Mouse (Mus musculus): ENCODE measurements around the gene E130114P18Rik. TPM values are rescaled to one million over a fixed set of nuclear protein-coding genes. Genes with fewer than 3 reads are reported as not detected.

E130114P18Rik gene
- total and polyA plus RNA-seq, 3 experiments = 0.11 TPM; not detected in 2

GRCm38 (mm10) chr4:97821556-97822251 lies 43.8 kb upstream of the E130114P18Rik start:
- no peaks in the 10 kb centered on the region for H3K4me1 ChIP-seq (ENCODE audit: insufficient read depth, low read depth, low read length)
- H3K4me3 ChIP-seq (ENCODE audit: low read depth, low read length) = no peak overlapping the region
- TF ChIP-seq GATA1 (IDR thresholded peaks at IDR 0.05; ENCODE audit: borderline replicate concordance, low read length) (no peak), CTCF (IDR thresholded peaks at IDR 0.05; ENCODE audit: low read depth, low read length) (no peak), POLR2AphosphoS5 (IDR thresholded peaks at IDR 0.05; ENCODE audit: insufficient replicate concordance, low read depth, low read length) (no peak), TAL1 (conservative IDR thresholded peaks at IDR 0.05; ENCODE audit: low read depth, low read length) (no peak), GATA2 (IDR thresholded peaks at IDR 0.05; ENCODE audit: borderline replicate concordance, low read depth, low read length) (no peak)
- DNase-seq (ENCODE audit: low spot score) = no peak
- ATAC-seq (ENCODE audit: extremely low read depth, insufficient number of reproducible peaks, low FRiP score, poor library complexity, severe bottlenecking) = no peak
- H3K9me3 ChIP-seq (replicated peaks) = peaks cover 6% of the 10 kb centered on the region; the same call in 1 of the 2 replicates
- peaks cover 3% of the 10 kb centered on the region for H3K36me3 ChIP-seq (replicated peaks)
- no peaks in the 10 kb centered on the region for H3K27me3 ChIP-seq (ENCODE audit: insufficient read depth, low read length)

- Histone ChIP-seq H3K4me1 (ENCODE audit: insufficient read depth, low read depth, low read length) (no peaks in the 10 kb centered on the region), H3K9me3 (replicated peaks) (peaks cover 6% of the 10 kb centered on the region; the same call in 1 of the 2 replicates), H3K27me3 (ENCODE audit: insufficient read depth, low read length) (no peaks in the 10 kb centered on the region), H3K36me3 (replicated peaks) (peaks cover 3% of the 10 kb centered on the region), H3K4me3 (ENCODE audit: low read depth, low read length) (no peak overlapping the region)
- DNase-seq (ENCODE audit: low spot score) (no peak), ATAC-seq (ENCODE audit: extremely low read depth, insufficient number of reproducible peaks, low FRiP score, poor library complexity, severe bottlenecking) (no peak)
- TF ChIP-seq POLR2AphosphoS5 (IDR thresholded peaks at IDR 0.05; ENCODE audit: insufficient replicate concordance, low read depth, low read length) = no peak
- TF ChIP-seq CTCF (IDR thresholded peaks at IDR 0.05; ENCODE audit: low read depth, low read length) = no peak
- no peak for TF ChIP-seq GATA2 (IDR thresholded peaks at IDR 0.05; ENCODE audit: borderline replicate concordance, low read depth, low read length)
- TF ChIP-seq GATA1 (IDR thresholded peaks at IDR 0.05; ENCODE audit: borderline replicate concordance, low read length) = no peak
- no peak for TF ChIP-seq TAL1 (conservative IDR thresholded peaks at IDR 0.05; ENCODE audit: low read depth, low read length)
These were observed 42.8 kb upstream of the E130114P18Rik start for GRCm38 (mm10) chr4:97820474-97821259.

GRCm38 (mm10) chr4:97819101-97819500 lies 41.2 kb upstream of the E130114P18Rik start:
- Histone ChIP-seq H3K27me3 (ENCODE audit: insufficient read depth, low read length) (no peaks in the 10 kb centered on the region), H3K36me3 (replicated peaks) (peaks cover 3% of the 10 kb centered on the region), H3K9me3 (replicated peaks) (peaks cover 6% of the 10 kb centered on the region; the same call in 1 of the 2 replicates), H3K4me1 (ENCODE audit: insufficient read depth, low read depth, low read length) (no peaks in the 10 kb centered on the region), H3K4me3 (ENCODE audit: low read depth, low read length) (no peak overlapping the region)
- ATAC-seq (ENCODE audit: extremely low read depth, insufficient number of reproducible peaks, low FRiP score, poor library complexity, severe bottlenecking) (no peak), DNase-seq (ENCODE audit: low spot score) (no peak)
- TF ChIP-seq TAL1 (conservative IDR thresholded peaks at IDR 0.05; ENCODE audit: low read depth, low read length) (no peak), POLR2AphosphoS5 (IDR thresholded peaks at IDR 0.05; ENCODE audit: insufficient replicate concordance, low read depth, low read length) (no peak), GATA1 (IDR thresholded peaks at IDR 0.05; ENCODE audit: borderline replicate concordance, low read length) (no peak), GATA2 (IDR thresholded peaks at IDR 0.05; ENCODE audit: borderline replicate concordance, low read depth, low read length) (no peak), CTCF (IDR thresholded peaks at IDR 0.05; ENCODE audit: low read depth, low read length) (no peak)

DNA sequence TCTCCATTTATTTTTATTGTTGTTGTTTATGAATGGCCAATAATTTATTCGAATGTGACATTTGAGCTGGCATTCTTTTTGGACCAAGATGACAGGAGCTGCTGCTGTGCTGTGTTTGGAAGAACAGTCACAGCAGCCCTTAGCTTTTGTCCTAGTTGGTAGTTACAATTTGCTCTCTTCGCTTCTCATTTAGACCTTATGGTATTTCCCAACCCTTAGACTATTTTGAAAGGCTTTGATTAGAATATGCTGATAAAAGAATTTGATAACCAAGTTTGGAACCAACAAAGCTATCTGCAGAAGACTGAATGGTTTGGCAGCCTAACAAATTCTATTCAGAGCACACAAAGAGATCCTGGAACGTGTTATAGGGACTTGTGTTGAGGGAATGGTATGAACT lies 40.6 kb upstream of the E130114P18Rik start:
- peaks cover 3% of the 10 kb centered on the region for H3K36me3 ChIP-seq (replicated peaks)
- ATAC-seq (ENCODE audit: extremely low read depth, insufficient number of reproducible peaks, low FRiP score, poor library complexity, severe bottlenecking) (no peak), DNase-seq (ENCODE audit: low spot score) (no peak)
- H3K4me1 ChIP-seq (ENCODE audit: insufficient read depth, low read depth, low read length) = no peaks in the 10 kb centered on the region
- no peak overlapping the region for H3K4me3 ChIP-seq (ENCODE audit: low read depth, low read length)
- H3K27me3 ChIP-seq (ENCODE audit: insufficient read depth, low read length) = no peaks in the 10 kb centered on the region
- H3K9me3 ChIP-seq (replicated peaks) = peaks cover 6% of the 10 kb centered on the region; the same call in 1 of the 2 replicates
- TF ChIP-seq POLR2AphosphoS5 (IDR thresholded peaks at IDR 0.05; ENCODE audit: insufficient replicate concordance, low read depth, low read length) (no peak), GATA1 (IDR thresholded peaks at IDR 0.05; ENCODE audit: borderline replicate concordance, low read length) (no peak), TAL1 (conservative IDR thresholded peaks at IDR 0.05; ENCODE audit: low read depth, low read length) (no peak), GATA2 (IDR thresholded peaks at IDR 0.05; ENCODE audit: borderline replicate concordance, low read depth, low read length) (no peak), CTCF (IDR thresholded peaks at IDR 0.05; ENCODE audit: low read depth, low read length) (no peak)

DNA sequence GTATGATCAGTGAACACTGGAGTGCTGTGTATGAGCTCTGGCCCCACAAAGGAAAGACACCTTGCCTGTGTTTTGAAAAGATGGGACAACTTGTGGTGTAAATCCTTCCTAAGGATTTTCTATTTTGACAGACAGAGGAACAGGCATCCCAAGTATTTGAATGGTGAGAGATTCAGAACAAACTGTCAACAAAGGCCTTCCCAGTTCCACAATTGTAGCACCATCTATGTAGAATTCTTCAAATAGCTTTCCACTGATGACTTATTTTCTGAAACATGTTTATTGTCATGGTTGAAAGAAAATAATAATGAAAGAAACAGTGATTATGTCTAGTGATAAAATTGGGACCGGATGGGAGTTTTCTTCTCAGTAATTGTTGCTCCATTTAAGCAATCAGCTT lies 39.9 kb upstream of the E130114P18Rik start:
- DNase-seq (ENCODE audit: low spot score) (no peak), ATAC-seq (ENCODE audit: extremely low read depth, insufficient number of reproducible peaks, low FRiP score, poor library complexity, severe bottlenecking) (no peak)
- Histone ChIP-seq H3K4me3 (ENCODE audit: low read depth, low read length) (no peak overlapping the region), H3K36me3 (replicated peaks) (peaks cover 3% of the 10 kb centered on the region), H3K9me3 (replicated peaks) (peaks cover 6% of the 10 kb centered on the region; the same call in 1 of the 2 replicates), H3K27me3 (ENCODE audit: insufficient read depth, low read length) (no peaks in the 10 kb centered on the region), H3K4me1 (ENCODE audit: insufficient read depth, low read depth, low read length) (no peaks in the 10 kb centered on the region)
- TF ChIP-seq POLR2AphosphoS5 (IDR thresholded peaks at IDR 0.05; ENCODE audit: insufficient replicate concordance, low read depth, low read length) (no peak), GATA1 (IDR thresholded peaks at IDR 0.05; ENCODE audit: borderline replicate concordance, low read length) (no peak), GATA2 (IDR thresholded peaks at IDR 0.05; ENCODE audit: borderline replicate concordance, low read depth, low read length) (no peak), TAL1 (conservative IDR thresholded peaks at IDR 0.05; ENCODE audit: low read depth, low read length) (no peak), CTCF (IDR thresholded peaks at IDR 0.05; ENCODE audit: low read depth, low read length) (no peak)

GRCm38 (mm10) chr4:97816753-97817152 lies 38.9 kb upstream of the E130114P18Rik start:
- Histone ChIP-seq H3K36me3 (replicated peaks) (peaks cover 3% of the 10 kb centered on the region), H3K4me1 (ENCODE audit: insufficient read depth, low read depth, low read length) (no peaks in the 10 kb centered on the region), H3K27me3 (ENCODE audit: insufficient read depth, low read length) (no peaks in the 10 kb centered on the region), H3K9me3 (replicated peaks) (peaks cover 9% of the 10 kb centered on the region), H3K4me3 (ENCODE audit: low read depth, low read length) (no peak overlapping the region)
- TF ChIP-seq POLR2AphosphoS5 (IDR thresholded peaks at IDR 0.05; ENCODE audit: insufficient replicate concordance, low read depth, low read length) = no peak
- no peak for TF ChIP-seq GATA2 (IDR thresholded peaks at IDR 0.05; ENCODE audit: borderline replicate concordance, low read depth, low read length)
- TF ChIP-seq CTCF (IDR thresholded peaks at IDR 0.05; ENCODE audit: low read depth, low read length) = no peak
- no peak for TF ChIP-seq GATA1 (IDR thresholded peaks at IDR 0.05; ENCODE audit: borderline replicate concordance, low read length)
- no peak for TF ChIP-seq TAL1 (conservative IDR thresholded peaks at IDR 0.05; ENCODE audit: low read depth, low read length)
- no peak for ATAC-seq (ENCODE audit: extremely low read depth, insufficient number of reproducible peaks, low FRiP score, poor library complexity, severe bottlenecking)
- no peak for DNase-seq (ENCODE audit: low spot score)
